26 mouse cellular contexts compared by ENCODE assay signal in the genomic region with DNA sequence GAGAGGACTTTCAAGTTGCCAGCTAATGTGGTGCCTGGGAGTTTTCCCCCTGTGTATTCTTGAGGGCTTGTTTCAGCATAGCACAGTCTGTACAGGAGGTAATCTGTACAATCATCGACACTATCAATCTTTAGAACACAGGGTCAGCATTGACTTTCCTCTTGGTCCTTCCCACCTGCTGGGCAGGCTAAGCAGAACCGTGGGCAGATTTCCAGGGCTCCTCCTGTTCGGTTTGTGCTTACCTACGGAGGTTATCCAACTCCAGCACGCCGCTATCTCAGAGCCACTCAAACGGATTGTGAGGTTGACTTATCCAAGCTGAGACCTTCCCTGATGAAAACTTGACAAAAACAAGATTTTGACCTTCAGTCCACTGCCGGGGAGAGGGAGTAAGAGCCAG.
DNase-seq lines count a peak whose midpoint lies in the region; ATAC-seq and TF ChIP-seq lines count a peak whose summit lies in the region.
"Had no signal": no experiment of that assay in that cellular context is flagged by ENCODE, and none has a peak within 500 bp of the region (broad histone marks: within the 10 kb centered on the region; RNA-seq: fewer than 3 reads in every experiment).

No protein-coding gene starts in this region.

- WGBS in liver, adult 2 months, result 39% methylated on average over 8 of the region's 8 CpGs
- WGBS in liver, embryonic 11.5 days, result 71% methylated on average over 8 of the region's 8 CpGs

- no peaks in the 10 kb centered on the region for H3K79me2 ChIP-seq in liver, adult 2 months (ENCODE audit: control insufficient read depth, insufficient read depth, low read length)

- H3K9me3 ChIP-seq in liver, embryonic 11.5 days (ENCODE audit: control insufficient read depth, low read length), result no peaks in the 10 kb centered on the region
- H3K9me3 ChIP-seq: embryonic facial prominence, embryonic 10.5 days; embryonic facial prominence, embryonic 13.5 days; forebrain, embryonic 12.5 days; forebrain, embryonic 15.5 days; heart, embryonic 12.5 days; heart, embryonic 15.5 days; hindbrain, embryonic 10.5 days; hindbrain, embryonic 13.5 days had no signal

- H3K36me3 ChIP-seq in liver, adult 2 months (ENCODE audit: control insufficient read depth, insufficient read depth, low read length), result no peaks in the 10 kb centered on the region
- no peaks in the 10 kb centered on the region for H3K36me3 ChIP-seq in liver, embryonic 11.5 days (ENCODE audit: control insufficient read depth, insufficient read depth, low read length)
- H3K36me3 ChIP-seq: embryonic facial prominence, embryonic 10.5 days; embryonic facial prominence, embryonic 13.5 days; forebrain, embryonic 12.5 days; forebrain, embryonic 15.5 days; heart, embryonic 12.5 days; heart, embryonic 15.5 days; hindbrain, embryonic 10.5 days; hindbrain, embryonic 13.5 days had no signal

- H3K4me1 ChIP-seq in liver, adult 2 months (ENCODE audit: control insufficient read depth, insufficient read depth, low read length), result peaks cover 3% of the 10 kb centered on the region; the same call in 1 of the 2 replicates
- H3K4me1 ChIP-seq in liver, embryonic 11.5 days (replicated peaks; ENCODE audit: control insufficient read depth, insufficient read depth, low read length), result no peaks in the 10 kb centered on the region
- H3K4me1 ChIP-seq: forebrain, embryonic 12.5 days; forebrain, embryonic 15.5 days; heart, embryonic 15.5 days; hindbrain, embryonic 10.5 days; hindbrain, embryonic 13.5 days had no signal

- no peak overlapping the region for H3K4me2 ChIP-seq in liver, embryonic 11.5 days
- H3K4me2 ChIP-seq: embryonic facial prominence, embryonic 13.5 days; forebrain, embryonic 12.5 days; forebrain, embryonic 15.5 days; heart, embryonic 12.5 days; heart, embryonic 15.5 days; hindbrain, embryonic 13.5 days had no signal

- DNase-seq in adrenal gland, adult 2 months, result peak; percentile 9
- no peak for DNase-seq in adrenal gland, postnatal 10 days
- DNase-seq in liver, adult 2 months (ENCODE audit: extremely low read depth, low read depth, low spot score), result peak; percentile 54
- no peak for DNase-seq in liver, embryonic 11.5 days (ENCODE audit: low spot score)
- DNase-seq in urinary bladder, postnatal 14 days (ENCODE audit: low spot score), result peak; percentile 57
- DNase-seq in urinary bladder, adult 2 months (ENCODE audit: low spot score), result no peak
- DNase-seq: adrenal gland, postnatal 25 days; cerebellum, adult 18-20 months; cerebellum, adult 9-11 months; cerebellum, postnatal 36 days; embryo, embryonic 11 days; gastrocnemius, postnatal 25 days; heart, adult 18-20 months; heart, postnatal 10 days; heart, postnatal 36 days had no signal

- TF ChIP-seq POLR2A in liver, adult 2 months (IDR thresholded peaks at IDR 0.05; ENCODE audit: extremely low read depth, insufficient read depth, low read length), result no peak

- no peak for TF ChIP-seq CTCF in liver, adult 2 months (IDR thresholded peaks at IDR 0.05; ENCODE audit: low read depth, low read length)

- no peaks in the 10 kb centered on the region for H3K27me3 ChIP-seq in liver, adult 2 months (ENCODE audit: control insufficient read depth, insufficient read depth, low read length)
- no peaks in the 10 kb centered on the region for H3K27me3 ChIP-seq in liver, embryonic 11.5 days (replicated peaks; ENCODE audit: control insufficient read depth, insufficient read depth, low read length)
- H3K27me3 ChIP-seq: embryonic facial prominence, embryonic 13.5 days; forebrain, embryonic 12.5 days; forebrain, embryonic 15.5 days; heart, embryonic 12.5 days; heart, embryonic 15.5 days; hindbrain, embryonic 13.5 days had no signal

- ATAC-seq in liver, embryonic 11.5 days (replicated peaks; ENCODE audit: low FRiP score), result no peak
- ATAC-seq: forebrain, embryonic 15.5 days; hindbrain, embryonic 16.5 days; Patski had no signal

- H3K9ac ChIP-seq in liver, adult 2 months (ENCODE audit: low read depth, low read length), result no peak overlapping the region
- no peak overlapping the region for H3K9ac ChIP-seq in liver, embryonic 11.5 days (ENCODE audit: low read depth, low read length)
- H3K9ac ChIP-seq: embryonic facial prominence, embryonic 13.5 days; forebrain, embryonic 12.5 days; forebrain, embryonic 15.5 days; heart, embryonic 12.5 days; heart, embryonic 15.5 days; hindbrain, embryonic 13.5 days had no signal

- H3K27ac ChIP-seq in liver, adult 2 months (replicated peaks; ENCODE audit: insufficient read depth, low read depth, low read length), result no peak overlapping the region
- no peak overlapping the region for H3K27ac ChIP-seq in liver, embryonic 11.5 days (ENCODE audit: low read depth, low read length)
- H3K27ac ChIP-seq: embryonic facial prominence, embryonic 10.5 days; embryonic facial prominence, embryonic 13.5 days; forebrain, embryonic 12.5 days; forebrain, embryonic 15.5 days; heart, embryonic 15.5 days; hindbrain, embryonic 10.5 days; hindbrain, embryonic 13.5 days had no signal

- no peak overlapping the region for H3K4me3 ChIP-seq in liver, adult 2 months (ENCODE audit: insufficient read depth, low read depth, low read length)
- no peak overlapping the region for H3K4me3 ChIP-seq in liver, embryonic 11.5 days (ENCODE audit: low read depth, low read length)
- H3K4me3 ChIP-seq: embryonic facial prominence, embryonic 10.5 days; embryonic facial prominence, embryonic 13.5 days; erythroblast, embryonic 14.5 days; forebrain, embryonic 12.5 days; forebrain, embryonic 15.5 days; heart, embryonic 12.5 days; heart, embryonic 15.5 days; hindbrain, embryonic 10.5 days; hindbrain, embryonic 13.5 days had no signal

Comparison
In these comparisons a context has a peak if more than half of its experiments do, and no peak if none do; other contexts are left out.
1. DNase-seq: peak in adrenal gland, adult 2 months (single experiment), liver, adult 2 months (single experiment) and urinary bladder, postnatal 14 days (single experiment); none in adrenal gland, postnatal 10 days (single experiment), liver, embryonic 11.5 days (single experiment) and urinary bladder, adult 2 months (single experiment).